ENCODE assay signal across 10 mouse cellular contexts in genomic region chr15:83447791-83448544, GRCm38 (mm10). TPM values are rescaled to one million over a fixed set of nuclear protein-coding genes. Genes with fewer than 3 reads are reported as not detected.
DNase-seq lines count a peak whose midpoint lies in the region; ATAC-seq and TF ChIP-seq lines count a peak whose summit lies in the region.
"Had no signal": no experiment of that assay in that cellular context is flagged by ENCODE, and none has a peak within 500 bp of the region (broad histone marks: within the 10 kb centered on the region; RNA-seq: fewer than 3 reads in every experiment).

No protein-coding gene starts in this region.

- no peak for DNase-seq in embryonic facial prominence, embryonic 10.5 days (ENCODE audit: low spot score)
- DNase-seq in testis, postnatal 10 days (ENCODE audit: low spot score): no peak
- no peak for DNase-seq in liver, embryonic 13.5 days
- no peak for DNase-seq in cerebellum, adult 11 months
- DNase-seq in gastrocnemius, postnatal 4 days (ENCODE audit: low spot score in 2 of 2): no peak

- H3K36me3 ChIP-seq in embryonic facial prominence, embryonic 15.5 days: no peaks in the 10 kb centered on the region
- H3K36me3 ChIP-seq in embryonic facial prominence, embryonic 10.5 days (replicated peaks): no peaks in the 10 kb centered on the region; the same call in 1 of the 2 replicates
- H3K36me3 ChIP-seq in testis, adult 2 months (ENCODE audit: control insufficient read depth, insufficient read depth, low read length): no peaks in the 10 kb centered on the region
- H3K36me3 ChIP-seq in liver, embryonic 13.5 days: no peaks in the 10 kb centered on the region
- H3K36me3 ChIP-seq: hindbrain, embryonic 15.5 days; neural tube, embryonic 13.5 days had no signal

- H3K9me3 ChIP-seq in embryonic facial prominence, embryonic 15.5 days (replicated peaks): no peaks in the 10 kb centered on the region
- no peaks in the 10 kb centered on the region for H3K9me3 ChIP-seq in embryonic facial prominence, embryonic 10.5 days
- no peaks in the 10 kb centered on the region for H3K9me3 ChIP-seq in liver, embryonic 13.5 days (replicated peaks)
- H3K9me3 ChIP-seq: hindbrain, embryonic 15.5 days; neural tube, embryonic 13.5 days had no signal

- H3K4me2 ChIP-seq in embryonic facial prominence, embryonic 15.5 days (replicated peaks): no peak overlapping the region
- 0 out of 2 replicates have a peak overlapping the region, but pooled peaks have one; percentile 8 for H3K4me2 ChIP-seq in liver, embryonic 13.5 days
- H3K4me2 ChIP-seq: hindbrain, embryonic 15.5 days; neural tube, embryonic 13.5 days had no signal

- 54% methylated on average over 10 of the region's 10 CpGs for WGBS in embryonic facial prominence, embryonic 15.5 days
- 73% methylated on average over 10 of the region's 10 CpGs for WGBS in embryonic facial prominence, embryonic 10.5 days
- 64% methylated on average over 10 of the region's 10 CpGs for WGBS in liver, embryonic 13.5 days (ENCODE audit: insufficient replicate concordance)

- no peak overlapping the region for H3K4me3 ChIP-seq in embryonic facial prominence, embryonic 15.5 days (replicated peaks)
- no peak overlapping the region for H3K4me3 ChIP-seq in embryonic facial prominence, embryonic 10.5 days
- peak overlapping the region; percentile 10 for H3K4me3 ChIP-seq in testis, adult 2 months (ENCODE audit: control insufficient read depth, low read depth, low read length)
- H3K4me3 ChIP-seq in liver, embryonic 13.5 days (replicated peaks): no peak overlapping the region
- H3K4me3 ChIP-seq: hindbrain, embryonic 15.5 days; neural tube, embryonic 13.5 days had no signal

- no peak; the same call in 1 of the 2 replicates for TF ChIP-seq POLR2A in testis, adult 2 months (IDR thresholded peaks at IDR 0.05; ENCODE audit: control insufficient read depth, low read depth, low read length)

- peaks cover 59% of the 10 kb centered on the region for H3K4me1 ChIP-seq in embryonic facial prominence, embryonic 15.5 days
- H3K4me1 ChIP-seq in embryonic facial prominence, embryonic 10.5 days: peaks cover 49% of the 10 kb centered on the region
- peaks cover 12% of the 10 kb centered on the region for H3K4me1 ChIP-seq in testis, adult 2 months (ENCODE audit: control insufficient read depth, insufficient read depth, low read length)
- H3K4me1 ChIP-seq in liver, embryonic 13.5 days (replicated peaks): peaks cover 96% of the 10 kb centered on the region

- H3K9ac ChIP-seq in embryonic facial prominence, embryonic 15.5 days: no peak overlapping the region
- no peak overlapping the region for H3K9ac ChIP-seq in liver, embryonic 13.5 days
- H3K9ac ChIP-seq: hindbrain, embryonic 15.5 days; neural tube, embryonic 13.5 days had no signal

- peak overlapping the region; percentile 40; the same call in 1 of the 2 replicates for H3K27ac ChIP-seq in embryonic facial prominence, embryonic 15.5 days (replicated peaks)
- no peak overlapping the region for H3K27ac ChIP-seq in embryonic facial prominence, embryonic 10.5 days (replicated peaks)
- peak overlapping the region; percentile 44 for H3K27ac ChIP-seq in testis, adult 2 months (ENCODE audit: control insufficient read depth, insufficient read depth, low read depth, low read length)
- peak overlapping the region; percentile 65 for H3K27ac ChIP-seq in liver, embryonic 13.5 days
- H3K27ac ChIP-seq: hindbrain, embryonic 15.5 days; neural tube, embryonic 13.5 days had no signal

- no peaks in the 10 kb centered on the region for H3K27me3 ChIP-seq in embryonic facial prominence, embryonic 15.5 days
- no peaks in the 10 kb centered on the region for H3K27me3 ChIP-seq in embryonic facial prominence, embryonic 10.5 days (replicated peaks; ENCODE audit: low read depth, poor library complexity, severe bottlenecking)
- H3K27me3 ChIP-seq in testis, adult 2 months (ENCODE audit: control insufficient read depth, insufficient read depth, low read length): no peaks in the 10 kb centered on the region
- no peaks in the 10 kb centered on the region for H3K27me3 ChIP-seq in liver, embryonic 13.5 days
- H3K27me3 ChIP-seq: hindbrain, embryonic 15.5 days; neural tube, embryonic 13.5 days had no signal

- ATAC-seq in embryonic facial prominence, embryonic 15.5 days (ENCODE audit: insufficient number of reproducible peaks, low FRiP score, low TSS enrichment, low read depth): no peak
- ATAC-seq in liver, embryonic 13.5 days (ENCODE audit: low read depth): no peak
- no peak for ATAC-seq in megakaryocyte-erythroid progenitor cell, adult 5-6 weeks (replicated peaks; ENCODE audit: low FRiP score, low TSS enrichment, poor library complexity, severe bottlenecking)

- TF ChIP-seq CTCF in testis, adult 2 months (IDR thresholded peaks at IDR 0.05; ENCODE audit: control insufficient read depth, insufficient read depth, insufficient replicate concordance, low read depth, low read length): no peak

RNA-seq across cellular contexts. Expression of gene Pacsin2, which starts 16.4 kb away (rescaled TPM):
- polyA plus RNA-seq in embryonic facial prominence, embryonic 15.5 days (2015; fragmentation: Nextera tagmentation; extraction: Ambion mirVana): 66.8 and 67.1 TPM in 2 replicates
- 60.7 and 61.7 TPM in 2 replicates for polyA plus RNA-seq in embryonic facial prominence, embryonic 10.5 days (2016; fragmentation: Nextera tagmentation; extraction: Ambion mirVana)
- 103 and 108 TPM in 2 replicates for polyA plus RNA-seq in testis, adult 2 months (2012; rRNA removed)
- polyA plus RNA-seq in liver, embryonic 13.5 days (2015; fragmentation: Nextera tagmentation; extraction: Ambion mirVana): 45.0 and 58.2 TPM in 2 replicates
- 10 to 100 TPM; 62.7 to 66.9 TPM for total RNA-seq in gastrocnemius, postnatal 4 days (2021)
- total RNA-seq in megakaryocyte-erythroid progenitor cell, adult 5-6 weeks (2014; fragmentation: Nextera tagmentation): 86.5 and 107 TPM in 2 replicates
- total RNA-seq in megakaryocyte-erythroid progenitor cell, adult 5-6 weeks (2017): 123 and 138 TPM in 2 replicates
